Mouse (Mus musculus) macrophage (primary cell): ENCODE data around the gene Hes1. TPM values are rescaled to one million over a fixed set of nuclear protein-coding genes. Genes with fewer than 3 reads are reported as not detected.

Experiments
- H3K27ac ChIP-seq: fragments of 350-480 bp; formaldehyde crosslinking; 2 replicates; pipeline ENCODE4 v1.9.0; 2021
- H3K36me3 ChIP-seq: fragments of 350-480 bp; formaldehyde crosslinking; 2 replicates; pipeline ENCODE4 v1.9.0; 2021; ENCODE audit errors: inconsistent target
- H3K4me3 ChIP-seq: fragments of 350-480 bp; formaldehyde crosslinking; 2 replicates; pipeline ENCODE4 v1.9.0; 2021; ENCODE audit errors: inconsistent target
- H3K79me2 ChIP-seq: fragments of 350-480 bp; formaldehyde crosslinking; 2 replicates; pipeline ENCODE4 v1.9.0; 2021; ENCODE audit errors: inconsistent target
- WGBS: methylation state at CpG from one replicate; pipeline ENCODE4 v1.1.7; 2026; ENCODE audit warnings: inconsistent platforms; ENCODE audit not compliant: missing documents; 5-methylcytosine and 5-hydroxymethylcytosine counted together
- polyA plus RNA-seq: library from polyadenylated mRNA; stranded (reverse); fragments of 250-400 nt; gene quantifications from 3 replicates; pipeline ENCODE4 v1.2.4, GENCODE M21; 2018; ENCODE audit warnings: inconsistent platforms

Hes1 gene
- polyA plus RNA-seq, 1 experiment from 2014 or later = not detected

DNA sequence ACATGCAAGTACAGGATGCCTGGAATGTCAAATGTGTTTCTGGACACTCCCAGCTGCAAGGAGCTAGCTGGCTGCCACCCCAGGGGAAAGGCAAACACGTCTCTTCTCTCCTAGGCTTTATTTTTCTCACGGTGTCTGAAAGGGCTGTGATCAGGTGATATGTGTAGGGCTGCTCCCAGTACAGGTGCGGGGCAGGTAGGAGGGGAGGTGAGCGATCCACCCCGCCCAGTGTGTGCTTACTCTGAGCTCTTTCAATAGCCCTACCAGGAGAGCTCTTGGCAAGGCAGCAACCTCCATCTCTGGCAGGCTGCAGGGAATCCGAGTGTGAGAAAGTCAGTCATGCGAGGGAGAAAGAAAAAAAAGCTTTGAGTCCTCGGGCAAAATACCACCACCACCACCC is 3.8 kb upstream of the Hes1 start:
- no peak overlapping the region for H3K27ac ChIP-seq
- 87% methylated on average over 8 of the region's 8 CpGs for WGBS
- H3K4me3 ChIP-seq = no peak overlapping the region
- H3K79me2 ChIP-seq = no peaks in the 10 kb centered on the region
- no peaks in the 10 kb centered on the region for H3K36me3 ChIP-seq

DNA sequence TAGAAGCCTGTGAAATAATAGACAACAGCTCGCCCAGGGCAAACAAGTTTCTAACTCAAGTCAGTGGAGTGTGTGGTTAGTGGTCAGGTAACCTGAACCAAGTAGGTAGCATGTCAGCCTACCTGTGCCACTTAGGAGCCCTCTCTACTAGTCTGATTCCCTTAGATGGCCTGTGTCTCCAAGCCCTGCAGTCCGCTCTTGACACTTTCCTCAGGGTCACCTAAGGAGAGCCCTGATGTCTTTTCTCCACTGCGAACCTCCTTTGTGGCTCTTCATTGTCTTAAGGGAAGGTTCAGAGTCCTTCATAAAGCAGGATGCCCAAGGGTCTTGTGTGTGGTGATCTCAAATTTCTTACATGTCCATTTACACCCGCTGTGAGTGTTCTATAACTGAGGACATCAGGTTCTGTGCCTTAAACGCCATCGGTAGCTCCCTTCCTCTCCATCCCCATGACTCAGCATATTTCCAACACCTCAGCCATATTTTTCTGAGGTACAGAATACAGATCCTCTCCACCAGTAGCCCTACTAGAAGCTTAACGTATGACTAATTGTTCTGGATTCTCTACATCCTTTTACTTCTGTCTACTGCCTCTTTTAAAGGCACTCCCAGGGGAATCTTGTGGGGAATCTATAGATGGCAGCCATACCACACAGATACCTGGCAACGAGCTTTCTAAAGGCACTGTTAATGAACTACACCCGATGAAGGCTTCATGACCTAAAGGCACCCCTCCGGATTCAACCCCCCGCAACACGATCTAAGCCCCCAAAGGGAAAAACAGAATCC is 1.7 kb upstream of the Hes1 start:
- 41% methylated on average over 12 of the region's 12 CpGs for WGBS
- Histone ChIP-seq H3K4me3 (no peak overlapping the region), H3K27ac (no peak overlapping the region), H3K79me2 (no peaks in the 10 kb centered on the region), H3K36me3 (no peaks in the 10 kb centered on the region)

DNA sequence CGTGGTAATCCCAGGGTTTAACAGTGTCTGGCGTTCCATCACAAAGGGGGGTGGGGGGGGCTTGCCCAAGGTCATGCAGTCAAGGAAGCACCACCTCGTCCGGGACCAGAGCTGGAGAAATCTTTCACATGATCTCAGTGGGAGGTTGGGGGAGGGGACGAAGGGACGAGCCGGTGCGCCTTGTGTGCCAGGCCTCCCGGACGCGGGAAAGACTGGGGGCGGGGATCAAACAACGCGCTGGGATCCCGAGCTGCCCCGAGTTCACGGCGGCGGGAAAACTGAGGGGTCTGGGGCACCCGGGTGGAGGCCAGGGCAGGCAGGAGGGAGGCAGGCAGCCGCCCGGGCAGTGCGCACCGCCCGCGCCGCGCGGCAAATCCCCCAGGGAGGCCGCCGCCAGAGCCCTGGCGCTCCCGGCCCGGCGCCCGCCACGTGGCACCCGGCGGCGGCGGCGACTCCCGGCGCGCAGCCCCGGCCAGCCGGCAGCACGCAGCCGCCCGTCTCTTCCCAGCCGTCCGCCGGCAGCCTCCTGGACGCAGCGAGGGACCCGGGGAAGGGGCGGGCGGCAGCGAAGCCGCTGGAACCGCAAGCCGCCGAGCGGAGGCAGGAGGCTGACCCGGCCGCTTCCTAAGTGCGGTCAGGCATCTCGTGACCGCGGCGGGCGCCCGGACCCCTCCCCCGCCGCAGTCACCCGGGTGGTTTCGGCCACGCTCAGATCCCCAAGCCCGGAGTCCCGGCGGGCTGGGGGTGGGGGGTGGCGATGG is 883 bp upstream of the Hes1 start:
- Histone ChIP-seq H3K36me3 (no peaks in the 10 kb centered on the region), H3K79me2 (no peaks in the 10 kb centered on the region), H3K4me3 (no peak overlapping the region), H3K27ac (no peak overlapping the region)
- WGBS = 2% methylated on average over 63 of the region's 82 CpGs

DNA sequence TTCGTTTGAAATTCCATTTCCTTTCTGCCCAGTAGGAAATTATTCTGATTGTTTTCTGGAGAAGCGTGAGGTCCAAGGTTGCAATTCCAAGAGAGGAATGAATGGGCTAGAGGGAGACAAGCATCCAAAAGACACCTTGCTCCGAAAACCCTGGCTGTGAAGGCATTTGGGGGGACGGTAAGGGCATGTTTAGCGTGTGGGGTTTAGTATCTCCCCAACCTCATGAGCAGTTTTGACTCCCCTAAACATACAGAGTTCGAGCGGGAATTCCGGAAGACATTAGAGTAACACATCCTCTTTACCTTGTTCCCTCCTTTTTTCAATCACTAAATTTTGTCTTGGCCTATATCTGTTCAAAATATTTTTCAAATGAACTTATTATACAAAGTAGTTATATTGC is 429 bp downstream of the Hes1 start:
- Histone ChIP-seq H3K27ac (no peak overlapping the region), H3K36me3 (no peaks in the 10 kb centered on the region), H3K79me2 (no peaks in the 10 kb centered on the region), H3K4me3 (no peak overlapping the region)
- WGBS = 11% methylated on average over 8 of the region's 8 CpGs

DNA sequence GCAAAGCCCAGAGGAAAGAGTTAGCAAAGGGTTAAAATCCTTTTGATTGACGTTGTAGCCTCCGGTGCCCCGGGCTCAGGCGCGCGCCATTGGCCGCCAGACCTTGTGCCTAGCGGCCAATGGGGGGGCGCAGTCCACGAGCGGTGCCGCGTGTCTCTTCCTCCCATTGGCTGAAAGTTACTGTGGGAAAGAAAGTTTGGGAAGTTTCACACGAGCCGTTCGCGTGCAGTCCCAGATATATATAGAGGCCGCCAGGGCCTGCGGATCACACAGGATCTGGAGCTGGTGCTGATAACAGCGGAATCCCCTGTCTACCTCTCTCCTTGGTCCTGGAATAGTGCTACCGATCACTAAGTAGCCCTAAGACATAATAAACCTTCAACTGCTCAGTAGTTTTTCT is 893 bp downstream of the Hes1 start:
- H3K36me3 ChIP-seq = no peaks in the 10 kb centered on the region
- 0% methylated on average over 21 of the region's 21 CpGs for WGBS
- no peak overlapping the region for H3K27ac ChIP-seq
- no peak overlapping the region for H3K4me3 ChIP-seq
- no peaks in the 10 kb centered on the region for H3K79me2 ChIP-seq

DNA sequence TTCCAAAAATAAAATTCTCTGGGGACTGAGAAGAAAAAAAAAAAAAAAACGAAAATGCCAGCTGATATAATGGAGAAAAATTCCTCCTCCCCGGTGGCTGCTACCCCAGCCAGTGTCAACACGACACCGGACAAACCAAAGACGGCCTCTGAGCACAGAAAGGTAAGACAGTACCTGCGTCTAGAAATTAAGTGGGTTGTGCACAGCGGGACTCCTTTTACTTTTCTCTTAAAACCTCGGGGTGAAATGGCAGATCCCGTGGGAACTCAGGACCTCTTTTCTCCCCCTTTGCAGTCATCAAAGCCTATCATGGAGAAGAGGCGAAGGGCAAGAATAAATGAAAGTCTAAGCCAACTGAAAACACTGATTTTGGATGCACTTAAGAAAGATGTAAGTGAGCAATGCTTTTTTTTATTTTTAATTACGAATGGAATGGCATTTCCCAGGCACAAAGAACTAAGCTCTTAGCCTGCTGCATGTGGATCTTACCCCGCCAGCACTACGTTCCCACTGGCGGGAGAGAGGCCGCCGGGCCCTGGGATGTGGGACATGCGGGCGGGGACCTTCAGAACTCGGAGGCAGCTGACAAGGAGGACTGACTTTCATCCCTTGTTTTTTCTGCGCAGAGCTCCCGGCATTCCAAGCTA is 1.5 kb downstream of the Hes1 start:
- H3K79me2 ChIP-seq = no peaks in the 10 kb centered on the region
- no peak overlapping the region for H3K27ac ChIP-seq
- WGBS = 3% methylated on average over 21 of the region's 21 CpGs

DNA sequence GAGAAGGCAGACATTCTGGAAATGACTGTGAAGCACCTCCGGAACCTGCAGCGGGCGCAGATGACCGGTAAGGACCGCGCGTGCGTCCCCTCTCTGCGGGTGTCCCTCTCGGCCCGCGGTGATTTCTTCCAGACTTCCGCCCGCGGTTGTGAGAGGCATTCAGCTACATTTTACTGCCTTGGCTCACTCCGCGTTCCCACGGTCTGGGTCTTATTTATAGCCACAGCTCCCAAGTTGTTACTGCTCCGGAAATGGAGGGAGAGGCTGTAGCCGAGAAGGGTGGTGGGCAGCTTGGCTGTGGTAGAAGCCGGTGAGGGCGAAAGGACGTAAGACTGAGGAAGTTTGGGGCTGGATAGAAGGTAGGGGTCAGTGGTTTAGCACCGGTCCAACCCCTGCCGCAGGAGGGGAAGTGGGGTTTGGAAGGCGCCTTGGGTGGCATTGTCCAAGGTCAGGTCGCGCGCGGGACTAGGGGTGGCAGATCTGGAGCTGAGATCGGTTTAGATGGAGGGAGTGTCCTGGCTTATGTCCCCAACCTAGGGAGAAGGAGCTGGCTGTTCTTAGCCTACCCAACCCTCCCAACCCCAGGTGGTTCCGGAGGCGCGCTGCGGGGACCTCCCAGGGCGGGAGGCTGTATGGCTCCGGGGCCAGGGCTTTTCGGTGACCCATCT is 2.1 kb downstream of the Hes1 start:
- H3K27ac ChIP-seq = no peak overlapping the region
- WGBS = under 1% methylated on average over 38 of the region's 38 CpGs
- no peaks in the 10 kb centered on the region for H3K36me3 ChIP-seq
- H3K79me2 ChIP-seq = no peaks in the 10 kb centered on the region
- H3K4me3 ChIP-seq = no peak overlapping the region

More for the DNA sequence above, 1.5 kb downstream of the Hes1 start:
- Histone ChIP-seq H3K4me3 (no peak overlapping the region), H3K36me3 (no peaks in the 10 kb centered on the region)

DNA sequence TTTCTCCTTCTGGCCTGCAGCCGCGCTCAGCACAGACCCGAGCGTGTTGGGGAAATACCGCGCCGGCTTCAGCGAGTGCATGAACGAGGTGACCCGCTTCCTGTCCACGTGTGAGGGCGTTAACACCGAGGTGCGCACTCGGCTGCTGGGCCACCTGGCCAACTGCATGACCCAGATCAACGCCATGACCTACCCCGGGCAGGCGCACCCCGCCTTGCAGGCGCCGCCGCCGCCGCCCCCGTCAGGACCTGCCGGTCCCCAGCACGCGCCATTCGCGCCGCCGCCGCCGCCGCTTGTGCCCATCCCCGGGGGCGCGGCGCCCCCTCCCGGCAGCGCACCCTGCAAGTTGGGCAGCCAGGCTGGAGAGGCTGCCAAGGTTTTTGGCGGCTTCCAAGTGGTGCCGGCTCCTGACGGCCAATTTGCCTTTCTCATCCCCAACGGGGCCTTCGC is 2.7 kb downstream of the Hes1 start:
- Histone ChIP-seq H3K36me3 (no peaks in the 10 kb centered on the region), H3K79me2 (no peaks in the 10 kb centered on the region), H3K27ac (no peak overlapping the region), H3K4me3 (no peak overlapping the region)
- under 1% methylated on average over 36 of the region's 46 CpGs for WGBS

DNA sequence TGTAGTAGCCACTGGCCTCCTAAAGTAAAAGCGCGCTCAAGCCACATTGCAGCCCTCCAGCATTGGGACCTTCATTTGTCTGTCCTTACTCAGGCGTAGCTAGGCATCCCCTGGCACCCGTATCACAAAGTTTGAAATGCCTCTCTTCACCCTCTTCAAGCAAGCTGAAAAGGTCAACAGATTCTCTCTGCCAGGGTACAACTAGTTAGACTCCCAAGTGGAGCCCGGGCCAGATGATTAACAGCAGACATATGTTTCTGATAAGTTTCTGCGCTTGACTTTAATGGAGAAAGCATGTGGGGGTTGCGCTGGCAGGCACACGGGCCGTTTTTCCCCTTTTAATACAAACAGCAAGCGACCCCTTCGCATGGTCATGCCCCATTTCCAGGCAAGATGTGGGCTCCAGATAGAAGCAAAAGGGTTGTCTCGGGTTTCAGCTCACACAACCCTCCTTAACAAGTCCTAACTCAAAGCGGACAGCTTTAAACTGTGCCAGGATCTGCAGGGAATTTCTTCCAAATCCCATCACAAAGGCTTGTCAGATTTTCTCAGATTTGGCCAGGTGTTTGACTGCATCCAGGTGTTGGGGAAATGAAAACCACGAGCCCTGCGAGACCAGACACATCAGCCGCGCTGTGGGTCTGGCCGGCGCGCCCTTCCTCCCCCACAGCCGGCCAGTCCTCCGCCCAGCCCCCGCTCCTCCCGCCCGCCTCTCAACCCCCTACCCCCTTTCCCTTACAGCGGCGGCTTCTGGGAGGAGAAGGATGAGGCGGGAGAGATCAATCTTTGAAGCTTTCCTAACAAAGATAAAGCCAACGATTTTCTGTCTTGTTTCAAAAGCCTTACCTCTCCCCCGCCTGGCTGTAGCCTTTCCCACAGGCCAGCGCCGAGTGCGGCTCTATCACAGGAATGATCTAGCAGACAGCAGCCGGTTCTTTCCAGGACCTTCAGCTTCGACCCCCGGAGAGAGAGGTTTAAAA is 4.1 kb downstream of the Hes1 start:
- Histone ChIP-seq H3K27ac (no peak overlapping the region), H3K79me2 (no peaks in the 10 kb centered on the region), H3K36me3 (no peaks in the 10 kb centered on the region), H3K4me3 (no peak overlapping the region)
- 22% methylated on average over 33 of the region's 36 CpGs for WGBS

DNA sequence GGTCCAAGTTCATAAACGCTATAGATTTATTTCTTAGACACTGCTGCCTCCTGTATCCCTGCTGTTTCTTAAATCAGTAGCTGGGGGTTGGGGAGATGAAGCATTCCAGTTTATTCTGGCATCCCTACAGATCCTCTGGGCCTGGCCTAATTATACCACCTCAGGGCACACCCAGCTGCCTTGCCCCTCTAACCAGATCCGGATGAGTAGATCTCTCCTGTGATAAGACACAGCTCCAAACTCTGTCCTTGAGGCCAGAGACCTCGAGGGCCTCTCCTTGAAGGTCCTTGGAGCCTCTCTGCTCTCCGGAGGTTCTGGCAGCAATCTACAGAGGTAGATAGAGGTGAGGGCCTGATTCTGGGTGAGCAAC is 5.4 kb downstream of the Hes1 start:
- H3K27ac ChIP-seq = no peak overlapping the region
- H3K4me3 ChIP-seq = no peak overlapping the region
- 23% methylated on average over 4 of the region's 4 CpGs for WGBS
- no peaks in the 10 kb centered on the region for H3K79me2 ChIP-seq
- H3K36me3 ChIP-seq = no peaks in the 10 kb centered on the region

DNA sequence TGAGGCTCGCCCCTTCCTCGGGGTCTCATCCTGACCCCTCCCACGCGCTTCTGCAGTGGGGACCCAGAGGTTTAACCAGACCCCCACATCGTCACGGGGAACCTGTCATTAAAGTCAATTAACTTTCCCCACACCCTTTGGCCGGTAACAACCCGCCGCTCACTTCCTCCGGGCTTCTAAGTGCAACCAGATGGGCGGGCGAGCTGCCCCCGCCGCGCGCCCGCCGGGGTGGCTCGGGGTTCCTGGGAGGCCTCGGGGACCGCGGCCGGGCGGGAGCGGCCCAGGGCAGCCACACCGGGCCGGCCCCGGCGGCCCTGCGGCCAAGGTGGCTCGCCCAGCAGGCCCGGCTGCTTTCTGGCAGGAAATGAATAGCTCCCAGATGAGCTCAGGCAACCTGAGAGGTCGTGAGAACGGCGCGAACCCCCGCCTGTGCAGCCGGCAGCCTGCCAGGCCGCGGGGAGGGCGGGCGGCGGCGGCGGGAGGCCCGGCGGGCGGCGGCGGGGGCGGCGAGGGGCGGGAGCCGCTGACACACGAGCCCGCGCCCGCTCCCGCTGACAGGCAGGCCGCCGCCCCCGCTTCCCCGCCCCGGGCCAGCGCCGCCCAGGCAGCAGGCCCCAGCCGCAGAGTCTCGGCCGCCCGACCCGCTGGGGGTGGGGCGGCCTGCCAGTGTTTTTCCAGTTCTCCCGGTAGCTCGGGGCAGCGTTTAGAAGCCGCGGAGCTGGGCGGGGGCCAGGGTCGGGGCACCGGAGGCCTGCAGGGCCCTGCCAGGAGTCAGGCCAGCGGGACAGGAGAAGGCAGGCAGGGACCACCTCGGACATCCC is 6.0 kb downstream of the Hes1 start:
- Histone ChIP-seq H3K36me3 (no peaks in the 10 kb centered on the region), H3K79me2 (no peaks in the 10 kb centered on the region), H3K27ac (no peak overlapping the region), H3K4me3 (no peak overlapping the region)
- WGBS = 1% methylated on average over 78 of the region's 82 CpGs

DNA sequence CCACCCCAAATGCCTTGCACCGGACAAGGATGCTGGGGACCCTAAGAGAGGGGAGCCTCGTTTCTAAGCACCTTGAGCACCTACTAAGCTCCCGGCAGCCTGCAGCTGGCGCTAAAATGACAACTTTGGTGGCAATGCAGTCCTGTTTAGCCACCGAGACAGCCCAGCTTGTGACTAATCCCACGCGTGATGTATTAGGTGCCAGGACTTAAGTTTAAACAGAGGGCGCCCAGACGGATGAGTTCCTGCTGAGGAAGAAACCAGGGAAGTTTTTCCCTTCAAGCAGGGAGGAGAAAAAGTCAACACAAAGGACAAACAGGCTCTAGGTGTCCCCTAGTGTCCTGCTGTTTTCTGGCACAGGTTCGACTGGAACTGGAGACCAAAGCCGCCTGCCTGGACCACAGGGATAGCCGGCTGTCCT is 6.6 kb downstream of the Hes1 start:
- no peaks in the 10 kb centered on the region for H3K36me3 ChIP-seq
- H3K4me3 ChIP-seq = no peak overlapping the region
- H3K27ac ChIP-seq = no peak overlapping the region
- no peaks in the 10 kb centered on the region for H3K79me2 ChIP-seq
- WGBS = 34% methylated on average over 12 of the region's 12 CpGs

DNA sequence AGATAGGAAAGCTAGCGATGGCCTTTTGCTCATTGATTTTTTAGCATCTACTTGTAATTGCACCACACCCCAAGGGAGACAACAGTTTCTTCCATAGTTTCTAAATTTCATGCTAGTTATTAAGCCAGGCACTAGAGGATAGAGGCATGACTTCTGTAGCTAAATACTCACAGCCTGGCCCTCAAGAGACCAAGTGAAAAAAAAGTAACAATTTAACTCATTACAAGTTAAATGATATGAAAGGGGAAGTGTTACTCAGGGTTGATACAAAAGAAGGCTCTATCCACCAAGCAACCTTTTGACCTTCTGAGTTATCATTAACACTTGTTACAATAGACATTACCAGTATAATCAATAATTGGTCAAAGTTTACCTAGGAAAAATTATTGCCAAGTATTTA is 9.1 kb downstream of the Hes1 start:
- WGBS = 100% methylated on average over 1 of the region's 1 CpGs

More for the DNA sequence above, 9.1 kb downstream of the Hes1 start:
- no peaks in the 10 kb centered on the region for H3K79me2 ChIP-seq
- H3K4me3 ChIP-seq = no peak overlapping the region
- H3K36me3 ChIP-seq = no peaks in the 10 kb centered on the region
- H3K27ac ChIP-seq = no peak overlapping the region
